ENCODE assay signal across 8 mouse cellular contexts in the genomic region with DNA sequence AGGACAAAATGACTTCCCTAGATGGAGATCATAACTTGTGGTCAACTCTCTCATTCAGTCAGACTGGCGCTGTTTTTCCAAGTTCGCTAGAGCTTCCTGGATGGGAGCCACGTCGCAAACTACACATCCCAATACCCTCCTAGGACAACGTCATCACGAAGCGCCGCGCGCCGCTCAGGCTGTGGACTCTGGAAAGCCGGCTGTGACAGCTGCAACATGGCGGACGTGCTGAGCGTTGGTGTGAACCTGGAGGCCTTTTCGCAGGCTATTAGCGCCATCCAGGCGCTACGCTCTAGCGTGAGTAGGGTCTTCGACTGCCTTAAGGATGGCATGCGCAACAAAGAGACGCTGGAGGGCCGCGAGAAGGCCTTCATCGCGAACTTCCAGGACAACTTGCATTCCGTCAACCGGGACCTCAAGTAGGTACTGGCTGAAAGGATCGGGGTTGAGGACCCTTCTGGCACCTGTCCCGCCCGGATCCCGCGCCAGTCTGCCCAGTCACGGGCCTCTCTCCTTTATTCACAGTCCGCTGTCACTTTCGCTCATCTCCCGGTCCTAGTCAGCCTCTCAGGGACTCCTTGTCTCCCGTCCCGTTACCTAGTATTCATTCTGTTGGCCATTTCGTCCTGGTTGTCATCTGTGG. TPM values are rescaled to one million over a fixed set of nuclear protein-coding genes. Genes with fewer than 3 reads are reported as not detected.
A peak's percentile ranks its signal among the peaks of the same experiment; 100 is the strongest.
DNase-seq lines count a peak whose midpoint lies in the region; ATAC-seq lines count a peak whose summit lies in the region.

A gene (plus strand): TSS at position 191 of the 643 bp plus-strand sequence.

- H3K27ac ChIP-seq in lung, embryonic 16.5 days (ENCODE audit: low read length) = no peak within 1 kb of the TSS

- peak within 1 kb of the TSS; percentile 87 for H3K9ac ChIP-seq in lung, embryonic 16.5 days (ENCODE audit: low read length)

- no peaks in the 10 kb centered on the region for H3K27me3 ChIP-seq in lung, embryonic 16.5 days (ENCODE audit: control insufficient read depth, insufficient read depth, low read depth, low read length)

- no peaks in the 10 kb centered on the region for H3K9me3 ChIP-seq in lung, embryonic 16.5 days (ENCODE audit: control insufficient read depth, low read length)

- ATAC-seq in hematopoietic stem cell, adult 5-6 weeks (replicated peaks in 1 of 2; ENCODE audit: insufficient read depth in 1 of 2, low FRiP score in 2 of 2, low TSS enrichment in 1 of 2, low read depth in 1 of 2, poor library complexity in 2 of 2, severe bottlenecking in 2 of 2) = peak; percentile 96 to 98
- peak; percentile 99 for ATAC-seq in lung, embryonic 16.5 days (ENCODE audit: low read depth)

- peaks cover 12% of the 10 kb centered on the region for H3K36me3 ChIP-seq in lung, embryonic 16.5 days (ENCODE audit: control insufficient read depth, insufficient read depth, low read length)

- peak within 1 kb of the TSS; percentile 95 for H3K4me3 ChIP-seq in lung, embryonic 16.5 days (ENCODE audit: low read length)

- WGBS in lung, embryonic 16.5 days = under 1% methylated on average over 41 of the region's 41 CpGs

- peaks cover 4% of the 10 kb centered on the region for H3K4me1 ChIP-seq in lung, embryonic 16.5 days (replicated peaks; ENCODE audit: control insufficient read depth, insufficient read depth, low read length)

- peak; percentile 88 for DNase-seq in MEL-GATA-1-ER (ENCODE audit: extremely low read depth, low read depth)
- DNase-seq in cerebellum, adult 8-10 months = peak; percentile 93
- peak; percentile 94 for DNase-seq in forelimb bud, embryonic 11.5 days (ENCODE audit: low read depth, low spot score)
- DNase-seq in layer of hippocampus, adult 9-10 months (ENCODE audit: low spot score) = peak; percentile 90
- peak; percentile 79 for DNase-seq in ovary, postnatal 10 days (ENCODE audit: low spot score)
- peak; percentile 86 to 89 for DNase-seq in thymus, postnatal 10 days (ENCODE audit: low spot score in 2 of 2)

- H3K4me2 ChIP-seq in lung, embryonic 16.5 days (ENCODE audit: low read depth, low read length) = peak within 1 kb of the TSS; percentile 89

RNA-seq across cellular contexts. Expression of the gene that starts here (rescaled TPM):
- total RNA-seq in hematopoietic stem cell, adult 5-6 weeks (2017) = 16.8 and 25.2 TPM in 2 replicates
- polyA plus RNA-seq in lung, embryonic 16.5 days (2015; fragmentation: Nextera tagmentation; extraction: Ambion mirVana) = 45.0 and 45.7 TPM in 2 replicates
